Mouse (Mus musculus): ENCODE data around the gene Antxr2. TPM values are rescaled to one million over a fixed set of nuclear protein-coding genes. Genes with fewer than 3 reads are reported as not detected.
A peak's percentile ranks its signal among the peaks of the same experiment; 100 is the strongest.

Antxr2 gene
- total RNA-seq, 2 experiments from 2014 or later = 19.3 to 22.2 TPM

DNA sequence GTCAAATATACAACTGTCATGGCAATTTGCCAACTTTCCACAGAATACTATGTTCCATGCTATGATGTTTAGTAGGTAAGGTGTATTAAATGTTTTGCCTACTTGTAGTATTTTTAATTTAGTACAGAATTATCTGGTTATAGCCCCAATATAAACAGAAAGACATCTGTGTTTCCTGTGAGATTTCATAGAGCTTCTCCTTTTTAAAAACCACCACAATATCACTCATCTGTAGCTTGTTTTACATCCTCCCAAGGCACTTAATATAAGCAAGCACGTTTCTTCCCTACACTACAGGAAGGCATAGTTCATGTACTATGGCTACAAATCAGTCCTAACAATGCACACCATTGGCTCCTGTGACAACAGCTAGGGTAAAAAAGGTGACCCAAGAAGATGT lies 188.8 kb downstream of the Antxr2 start:
- ATAC-seq (ENCODE audit: poor library complexity, severe bottlenecking) = peak; percentile 48

DNA sequence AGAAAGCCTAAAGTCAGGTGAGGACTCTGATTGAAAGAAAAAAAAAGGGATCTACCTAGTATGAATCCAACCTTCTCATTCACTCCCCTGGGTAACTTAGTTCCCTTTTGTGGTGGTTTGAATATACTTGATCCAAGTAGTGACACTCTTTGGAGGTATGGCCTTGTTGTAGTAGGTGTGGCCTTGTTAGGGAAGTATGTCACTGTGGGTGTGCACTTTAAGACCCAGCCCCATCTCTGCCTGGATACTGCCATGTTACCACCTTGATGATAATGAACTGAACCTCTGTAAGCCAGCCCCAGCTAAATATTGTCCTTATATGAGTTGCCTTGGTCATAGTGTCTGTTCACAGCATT lies 190.9 kb downstream of the Antxr2 start:
- peak; percentile 55; the same call in 1 of the 2 replicates for ATAC-seq (ENCODE audit: poor library complexity, severe bottlenecking)

- ATAC-seq (ENCODE audit: poor library complexity, severe bottlenecking) = no peak
Measured at GRCm38 (mm10) chr5:97839271-97839923, 191.4 kb downstream of the Antxr2 start.

DNA sequence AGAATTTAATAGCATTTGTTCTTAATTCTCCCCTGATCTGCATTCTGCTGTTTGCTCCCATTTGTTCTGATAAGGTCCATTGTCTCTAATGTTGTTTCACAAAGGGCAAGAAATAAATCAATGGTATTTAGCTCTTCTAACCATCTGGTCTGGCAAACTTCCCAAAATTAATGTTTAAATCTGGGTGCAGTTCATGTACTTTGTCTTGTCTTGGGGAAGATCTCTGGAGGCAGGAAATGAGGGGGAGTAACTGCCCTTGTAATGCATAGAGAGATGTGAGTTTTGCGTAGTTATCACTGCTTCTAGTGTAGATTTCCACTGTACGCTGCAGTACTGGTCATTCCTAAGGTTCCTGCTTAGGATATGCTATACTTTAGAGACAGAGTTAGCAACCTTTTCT lies 193.5 kb downstream of the Antxr2 start:
- ATAC-seq (ENCODE audit: poor library complexity, severe bottlenecking) = no peak

DNA sequence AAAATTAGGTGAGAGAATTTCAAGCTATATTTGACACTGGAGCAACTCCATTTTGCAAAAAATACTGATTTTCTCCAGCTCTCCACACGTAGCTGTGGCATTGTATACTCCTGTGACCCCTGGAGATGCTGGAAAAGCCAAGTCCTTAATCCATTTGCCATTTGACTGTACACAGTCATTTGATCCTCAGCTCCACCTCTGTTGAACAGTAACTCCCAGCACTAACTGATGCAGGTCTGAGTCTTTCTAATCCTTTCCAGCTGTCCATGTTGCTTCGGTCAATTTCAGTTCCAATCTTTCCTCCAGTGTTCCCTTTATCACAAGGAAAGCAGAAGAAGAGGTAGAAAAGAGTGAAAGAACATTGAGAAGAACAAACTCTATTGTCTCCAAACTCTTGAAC lies 195.4 kb downstream of the Antxr2 start:
- no peak for ATAC-seq (ENCODE audit: poor library complexity, severe bottlenecking)

- no peak for ATAC-seq (ENCODE audit: poor library complexity, severe bottlenecking)
Measured at GRCm38 (mm10) chr5:97834770-97835169, 196.1 kb downstream of the Antxr2 start.

Other genes with a start within 250 kb of the Antxr2 start
- not detected in 2 replicates for gene Prdm8, start 136.2 kb upstream of the Antxr2 start, total RNA-seq (2015)
- not detected in 2 replicates for gene Prdm8, start 136.2 kb upstream of the Antxr2 start, total RNA-seq (2017)
- not detected in 2 replicates for gene Fgf5, start 223.1 kb upstream of the Antxr2 start, total RNA-seq (2015)
- not detected in 2 replicates for gene Fgf5, start 223.1 kb upstream of the Antxr2 start, total RNA-seq (2017)

Measured in megakaryocyte, adult 5-6 weeks (primary cell).